Mouse (Mus musculus) embryonic facial prominence, embryonic 14.5 days (tissue): ENCODE measurements around the gene Gm10061. TPM values are rescaled to one million over a fixed set of nuclear protein-coding genes. Genes with fewer than 3 reads are reported as not detected.
"Not testable (repeated sequence)": the region's sequence is repeated elsewhere in the genome, so short reads cannot be mapped to it uniquely, and the experiment has no call there.

Experiments used
- ATAC-seq: fragments of 200-750 bp; cut with Nextera tagmentation; 2 replicates; pipeline ENCODE4 v1.8.0; 2017; ENCODE audit warnings: low read depth, moderate number of reproducible peaks, moderate TSS enrichment
- DNase-seq: peaks from one replicate; pipeline ENCODE4 v3.0.0-alpha.2; 2015; ENCODE audit warnings: low spot score
- H3K27ac ChIP-seq: fragments of 300-500 bp; sonication (generic); replicated peaks from 2 replicates; pipeline ENCODE4 v1.5.1; 2014; ENCODE audit warnings: low read depth, mild to moderate bottlenecking, low read length, moderate library complexity
- H3K27me3 ChIP-seq: fragments of 300-500 bp; sonication (generic); replicated peaks from 2 replicates; pipeline ENCODE4 v1.6.1; 2014; ENCODE audit warnings: low read length; ENCODE audit not compliant: control insufficient read depth, insufficient read depth
- H3K36me3 ChIP-seq: fragments of 300-500 bp; sonication (generic); 2 replicates; pipeline ENCODE4 v1.6.1; 2014; ENCODE audit warnings: low read length, mixed read lengths; ENCODE audit not compliant: control insufficient read depth, insufficient read depth
- H3K4me1 ChIP-seq: fragments of 300-500 bp; sonication (generic); 2 replicates; pipeline ENCODE4 v1.6.1; 2014; ENCODE audit warnings: antibody characterized with exemption, low read length; ENCODE audit not compliant: control insufficient read depth, insufficient read depth
- H3K4me2 ChIP-seq: fragments of 300-500 bp; sonication (generic); 2 replicates; pipeline ENCODE4 v1.6.1; 2014; ENCODE audit warnings: low read depth, mild to moderate bottlenecking, low read length, moderate library complexity, mixed read lengths
- H3K4me3 ChIP-seq: fragments of 300-500 bp; sonication (generic); 2 replicates; pipeline ENCODE4 v1.5.1; 2014; ENCODE audit warnings: low read depth, mild to moderate bottlenecking, low read length
- H3K9ac ChIP-seq: fragments of 300-500 bp; sonication (generic); 2 replicates; pipeline ENCODE4 v1.6.1; 2014; ENCODE audit warnings: low read depth, mild to moderate bottlenecking, low read length, moderate library complexity, mixed read lengths
- H3K9me3 ChIP-seq: fragments of 300-500 bp; sonication (generic); 2 replicates; pipeline ENCODE4 v1.6.1; 2016; ENCODE audit warnings: low read length; ENCODE audit not compliant: control insufficient read depth
- WGBS: fragments of 180-500 bp; shearing (Covaris S2); extraction: QIAGEN DNeasy Blood & Tissue Kit; methylation state at CpG from one replicate; pipeline ENCODE4 v1.1.7; 2014; 5-methylcytosine and 5-hydroxymethylcytosine counted together
- polyA plus RNA-seq: library from polyadenylated mRNA; unstranded; fragments of >200 nt; fragmentation: Nextera tagmentation; extraction: Ambion mirVana; gene quantifications from 2 replicates; pipeline ENCODE4 v1.2.1, GENCODE M21; 2014

Gm10061 gene
- not detected in 2 replicates for polyA plus RNA-seq

DNA sequence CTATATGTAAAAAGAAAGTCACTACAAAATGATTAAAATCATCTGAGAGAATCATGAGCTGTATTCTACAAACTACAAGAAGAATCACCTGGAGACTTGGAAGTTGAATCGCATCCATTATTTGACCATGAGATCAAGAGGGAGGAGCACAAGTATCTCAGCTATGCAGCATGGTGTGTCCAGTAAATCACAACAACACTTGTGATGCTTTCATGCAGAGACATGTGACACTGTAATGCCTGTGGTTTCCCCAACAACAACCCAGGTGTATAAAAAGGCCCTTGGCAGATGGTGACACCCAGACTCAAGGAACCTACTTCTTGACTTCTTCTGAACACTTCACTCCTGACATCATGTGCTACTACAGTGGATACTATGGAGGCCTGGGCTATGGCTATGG lies at the start of gene Gm10061:
TSS of gene Gm10061 (plus strand) at position 301 of the 400 bp plus-strand sequence.
- Histone ChIP-seq H3K9me3 (no peaks in the 10 kb centered on the region), H3K4me2 (no peak within 1 kb of the TSS), H3K4me3 (no peak within 1 kb of the TSS), H3K4me1 (no peaks in the 10 kb centered on the region), H3K36me3 (no peaks in the 10 kb centered on the region), H3K27me3 (no peaks in the 10 kb centered on the region), H3K9ac (no peak within 1 kb of the TSS), H3K27ac (no peak within 1 kb of the TSS)
- DNase-seq (no peak), ATAC-seq (no peak)
- 89% methylated on average over 1 of the region's 1 CpGs for WGBS

DNA sequence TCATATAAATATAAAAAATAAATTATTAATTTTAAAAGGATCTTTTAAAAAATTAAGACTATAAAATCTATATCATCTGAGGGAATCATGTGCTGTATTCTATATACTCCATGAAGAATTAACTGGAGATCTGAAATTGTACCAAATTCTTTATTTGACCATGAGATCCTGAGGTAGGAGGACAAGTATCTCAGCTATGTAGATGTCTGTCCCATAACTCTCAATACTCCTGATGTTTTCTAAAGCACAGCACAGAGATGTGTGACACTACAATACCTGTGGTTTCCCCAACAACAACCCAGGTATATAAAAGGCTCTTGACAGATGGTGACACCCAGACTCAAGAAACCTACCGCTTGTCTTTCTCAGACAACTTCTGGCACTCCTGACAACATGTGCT lies 10.3 kb upstream of the Gm10061 start, which contains the start of gene Gm6358:
TSS of gene Gm6358 (plus strand) at position 301 of the 400 bp plus-strand sequence.
- Histone ChIP-seq H3K27me3 (no peaks in the 10 kb centered on the region), H3K9me3 (no peaks in the 10 kb centered on the region), H3K36me3 (no peaks in the 10 kb centered on the region), H3K9ac (no peak within 1 kb of the TSS), H3K4me1 (no peaks in the 10 kb centered on the region), H3K27ac (no peak within 1 kb of the TSS), H3K4me3 (no peak within 1 kb of the TSS), H3K4me2 (no peak within 1 kb of the TSS)
- DNase-seq (no peak), ATAC-seq (no peak)
- WGBS = 95% methylated on average over 1 of the region's 1 CpGs

DNA sequence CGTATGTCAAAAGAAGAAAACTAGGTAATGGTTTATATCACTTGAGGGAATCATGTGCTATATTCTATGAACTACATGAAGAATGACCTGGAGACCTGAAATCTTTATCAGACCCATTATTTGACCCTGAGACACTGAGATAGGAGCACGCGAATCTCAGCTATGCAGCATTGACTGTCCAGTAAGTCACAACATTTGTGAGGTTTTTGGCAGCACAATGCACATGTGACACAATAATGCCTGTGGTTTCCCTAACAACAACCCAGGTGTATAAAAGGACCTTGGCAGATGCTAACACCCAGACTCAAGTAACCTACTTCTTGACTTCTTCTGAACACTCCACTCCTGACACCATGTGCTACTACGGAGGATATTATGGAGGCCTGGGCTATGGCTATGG lies 6.8 kb downstream of the Gm10061 start, which contains the start of gene Gm9789:
TSS of gene Gm9789 (plus strand) at position 301 of the 400 bp plus-strand sequence.
- no peaks in the 10 kb centered on the region for H3K36me3 ChIP-seq
- no peaks in the 10 kb centered on the region for H3K4me1 ChIP-seq
- no peak within 1 kb of the TSS for H3K9ac ChIP-seq
- H3K9me3 ChIP-seq = no peaks in the 10 kb centered on the region
- no peak within 1 kb of the TSS for H3K4me3 ChIP-seq
- DNase-seq (no peak), ATAC-seq (no peak)
- no peak within 1 kb of the TSS for H3K27ac ChIP-seq
- 89% methylated on average over 4 of the region's 4 CpGs for WGBS
- no peaks in the 10 kb centered on the region for H3K27me3 ChIP-seq
- no peak within 1 kb of the TSS for H3K4me2 ChIP-seq

DNA sequence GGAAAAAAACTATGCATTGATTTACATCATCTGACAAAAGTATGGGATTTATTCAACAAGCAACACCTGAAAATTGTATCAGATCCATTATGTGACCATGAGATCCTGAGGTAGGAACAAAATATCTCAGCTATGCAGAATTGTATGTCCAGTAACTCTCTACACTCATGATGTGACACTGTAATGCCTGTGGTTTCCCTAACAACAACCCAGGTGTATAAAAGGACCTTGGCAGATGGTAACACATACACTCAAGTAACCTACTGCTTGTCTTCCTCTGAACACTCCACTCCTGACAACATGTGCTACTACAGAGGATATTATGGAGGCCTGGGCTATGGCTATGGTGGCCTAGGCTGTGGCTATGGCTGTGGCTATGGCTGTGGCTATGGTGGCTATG lies 18.3 kb downstream of the Gm10061 start, which contains the start of gene Gm7735:
TSS of gene Gm7735 (plus strand) at position 301 of the 400 bp plus-strand sequence.
- H3K27me3 ChIP-seq, H3K4me2 ChIP-seq, H3K27ac ChIP-seq, ATAC-seq, H3K36me3 ChIP-seq, H3K4me3 ChIP-seq, H3K9me3 ChIP-seq, H3K9ac ChIP-seq, H3K4me1 ChIP-seq, DNase-seq: not testable (repeated sequence)

DNA sequence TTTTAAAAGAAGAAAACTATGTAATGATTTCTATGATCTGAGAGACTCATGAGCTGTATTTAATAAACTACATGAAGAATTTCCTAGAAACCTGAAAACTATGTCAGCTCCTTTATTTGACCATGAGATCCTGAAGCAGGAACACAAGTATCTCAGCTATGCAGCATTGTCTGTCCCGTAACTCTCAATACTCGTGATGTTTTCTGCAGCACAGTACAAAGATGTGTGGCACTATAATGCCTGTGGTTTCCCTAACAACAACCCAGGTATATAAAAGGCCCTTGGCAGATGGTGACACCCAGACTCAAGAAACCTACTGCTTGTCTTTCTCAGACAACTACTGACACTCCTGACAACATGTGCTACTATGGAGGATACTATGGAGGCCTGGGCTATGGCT lies 23.5 kb downstream of the Gm10061 start, which contains the start of gene 1110057P08Rik:
TSS of gene 1110057P08Rik (plus strand) at position 301 of the 400 bp plus-strand sequence.
- H3K36me3 ChIP-seq = no peaks in the 10 kb centered on the region
- no peaks in the 10 kb centered on the region for H3K9me3 ChIP-seq
- H3K27me3 ChIP-seq = no peaks in the 10 kb centered on the region
- no peak within 1 kb of the TSS for H3K4me2 ChIP-seq
- H3K4me3 ChIP-seq = no peak within 1 kb of the TSS
- H3K9ac ChIP-seq = no peak within 1 kb of the TSS
- WGBS = 80% methylated on average over 2 of the region's 2 CpGs
- ATAC-seq = no peak
- H3K4me1 ChIP-seq = no peaks in the 10 kb centered on the region
- DNase-seq = no peak
- H3K27ac ChIP-seq = no peak within 1 kb of the TSS

DNA sequence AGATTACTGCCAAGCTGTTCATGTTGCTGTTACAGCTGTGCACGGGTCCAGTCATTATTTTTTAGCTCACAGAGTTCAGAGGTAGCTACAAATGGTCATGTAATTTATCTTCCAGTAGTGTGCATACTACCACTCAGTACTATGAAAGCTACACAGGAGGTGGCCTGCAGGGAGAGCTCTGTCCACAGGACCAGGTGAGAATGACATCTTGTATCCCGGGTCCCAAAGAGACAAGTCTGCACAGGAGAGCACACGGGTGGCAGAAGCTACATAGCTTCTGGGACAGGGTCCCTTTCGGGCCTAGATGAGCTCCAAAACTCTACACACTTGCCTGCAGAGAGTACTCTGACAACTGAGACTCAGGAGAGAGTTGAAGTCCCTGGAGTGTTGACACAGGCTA lies 37.7 kb downstream of the Gm10061 start:
- Histone ChIP-seq H3K36me3 (no peaks in the 10 kb centered on the region), H3K27ac (no peak overlapping the region), H3K9me3 (no peaks in the 10 kb centered on the region), H3K9ac (no peak overlapping the region), H3K27me3 (no peaks in the 10 kb centered on the region), H3K4me1 (no peaks in the 10 kb centered on the region), H3K4me3 (no peak overlapping the region), H3K4me2 (no peak overlapping the region)
- 79% methylated on average over 4 of the region's 4 CpGs for WGBS
- DNase-seq (no peak), ATAC-seq (no peak)

Other genes with a start within 250 kb of the Gm10061 start
- not detected in 2 replicates for gene Krtap19-9b, start 218.8 kb upstream of the Gm10061 start, polyA plus RNA-seq
- not detected in 2 replicates for gene Krtap16-3, start 188.2 kb upstream of the Gm10061 start, polyA plus RNA-seq
- gene Krtap22-2, start 140.3 kb upstream of the Gm10061 start, polyA plus RNA-seq = not detected in 2 replicates
- gene Gm10229, start 135.8 kb upstream of the Gm10061 start, polyA plus RNA-seq = 0.33 TPM in 1 of 2 replicates, not detected in the other
- not detected in 2 replicates for gene Krtap6-1, start 119.4 kb upstream of the Gm10061 start, polyA plus RNA-seq
- gene Gm10228, start 109.6 kb upstream of the Gm10061 start, polyA plus RNA-seq = not detected in 2 replicates
- not detected in 2 replicates for gene Krtap6-5, start 103.2 kb upstream of the Gm10061 start, polyA plus RNA-seq
- not detected in 2 replicates for gene 1110025L11Rik, start 87.1 kb upstream of the Gm10061 start, polyA plus RNA-seq
- gene Krtap6-3, start 67.1 kb upstream of the Gm10061 start, polyA plus RNA-seq = not detected in 2 replicates
- not detected in 2 replicates for gene Gm6358, start 10.2 kb upstream of the Gm10061 start, polyA plus RNA-seq
- gene Gm9789, start 6.9 kb downstream of the Gm10061 start, polyA plus RNA-seq = not detected in 2 replicates
- not detected in 2 replicates for gene Gm7735, start 18.4 kb downstream of the Gm10061 start, polyA plus RNA-seq
- not detected in 2 replicates for gene 1110057P08Rik, start 23.6 kb downstream of the Gm10061 start, polyA plus RNA-seq
- not detected in 2 replicates for gene Krtap20-2, start 54.8 kb downstream of the Gm10061 start, polyA plus RNA-seq